Mouse (Mus musculus) layer of hippocampus, postnatal 25 days (tissue): Measurements from ENCODE around the gene Mief2. TPM values are rescaled to one million over a fixed set of nuclear protein-coding genes. Genes with fewer than 3 reads are reported as not detected.
A peak's percentile ranks its signal among the peaks of the same experiment; 100 is the strongest.

ENCODE experiments used
- DNase-seq, 2 experiments: peaks; one replicate each; pipeline ENCODE4 v3.0.0; 2022; ENCODE audit warnings: mixed read lengths in 2 of 2, low spot score in 1 of 2; ENCODE audit errors: extremely low spot score in 1 of 2
- total RNA-seq, 2 experiments: library from RNA; stranded (reverse); gene quantifications; 2 replicates each; pipeline ENCODE4 v1.2.3; 2021

Mief2 gene
- total RNA-seq: 10 to 100 TPM; 22.8 to 26.1 TPM

DNA sequence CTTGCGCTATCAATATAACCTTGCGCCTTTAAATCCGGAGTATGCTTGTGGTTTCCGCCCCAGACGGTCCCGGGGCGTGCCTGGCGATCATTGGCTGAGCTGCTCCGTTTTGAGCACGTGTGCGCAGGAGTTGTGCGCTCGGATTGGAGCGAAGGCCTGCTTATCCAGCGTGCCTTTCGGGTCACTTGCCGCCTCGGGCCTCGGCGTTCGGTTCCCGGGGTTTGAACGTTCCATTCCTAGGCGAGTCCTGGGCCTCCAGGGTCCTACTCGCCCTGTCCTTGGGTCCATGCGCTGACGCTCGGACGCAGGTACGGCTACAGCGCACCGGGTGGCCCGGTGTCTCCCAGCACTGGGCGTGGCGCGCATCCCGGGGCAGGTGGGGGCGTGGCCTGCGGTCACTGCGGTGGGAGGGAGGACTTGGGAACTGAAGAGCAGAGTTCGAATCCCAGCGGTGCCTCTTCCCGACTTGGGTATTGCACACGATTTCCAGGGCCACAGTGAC lies at the start of gene Mief2:
TSS of gene Mief2 (plus strand) at position 139 of the 502 bp plus-strand sequence.
- peak; percentile 82 to 83 for DNase-seq

DNA sequence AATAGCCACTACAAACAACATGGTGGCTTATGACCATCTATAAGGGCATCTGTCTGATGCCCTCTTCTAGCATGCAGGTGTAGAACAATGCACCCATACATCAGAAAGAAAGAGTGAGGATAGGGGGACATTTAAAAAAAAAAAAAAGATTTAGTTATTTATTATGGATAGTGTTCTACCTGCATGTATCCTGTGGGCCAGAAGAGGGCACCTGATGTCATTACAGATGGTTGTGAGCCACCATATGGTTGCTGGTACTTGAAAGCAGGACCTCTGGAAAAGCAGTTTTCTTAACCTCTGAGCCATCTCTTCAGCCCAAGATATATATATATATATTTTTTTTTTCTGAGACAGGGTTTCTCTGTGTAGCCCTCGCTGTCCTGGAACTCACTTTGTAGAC lies 32.0 kb upstream of the Mief2 start:
- no peak for DNase-seq

- no peak for DNase-seq
Observed at GRCm38 (mm10) chr11:60697561-60697960, 30.6 kb upstream of the Mief2 start.

- DNase-seq: peak; percentile 12 to 24
Observed at GRCm38 (mm10) chr11:60698806-60699523, 29.2 kb upstream of the Mief2 start.

GRCm38 (mm10) chr11:60699524-60700075 lies 28.6 kb upstream of the Mief2 start, which contains the start of gene Llgl1:
TSS of gene Llgl1 (plus strand) at chr11:60699723.
- DNase-seq: peak; percentile 71 to 76

DNA sequence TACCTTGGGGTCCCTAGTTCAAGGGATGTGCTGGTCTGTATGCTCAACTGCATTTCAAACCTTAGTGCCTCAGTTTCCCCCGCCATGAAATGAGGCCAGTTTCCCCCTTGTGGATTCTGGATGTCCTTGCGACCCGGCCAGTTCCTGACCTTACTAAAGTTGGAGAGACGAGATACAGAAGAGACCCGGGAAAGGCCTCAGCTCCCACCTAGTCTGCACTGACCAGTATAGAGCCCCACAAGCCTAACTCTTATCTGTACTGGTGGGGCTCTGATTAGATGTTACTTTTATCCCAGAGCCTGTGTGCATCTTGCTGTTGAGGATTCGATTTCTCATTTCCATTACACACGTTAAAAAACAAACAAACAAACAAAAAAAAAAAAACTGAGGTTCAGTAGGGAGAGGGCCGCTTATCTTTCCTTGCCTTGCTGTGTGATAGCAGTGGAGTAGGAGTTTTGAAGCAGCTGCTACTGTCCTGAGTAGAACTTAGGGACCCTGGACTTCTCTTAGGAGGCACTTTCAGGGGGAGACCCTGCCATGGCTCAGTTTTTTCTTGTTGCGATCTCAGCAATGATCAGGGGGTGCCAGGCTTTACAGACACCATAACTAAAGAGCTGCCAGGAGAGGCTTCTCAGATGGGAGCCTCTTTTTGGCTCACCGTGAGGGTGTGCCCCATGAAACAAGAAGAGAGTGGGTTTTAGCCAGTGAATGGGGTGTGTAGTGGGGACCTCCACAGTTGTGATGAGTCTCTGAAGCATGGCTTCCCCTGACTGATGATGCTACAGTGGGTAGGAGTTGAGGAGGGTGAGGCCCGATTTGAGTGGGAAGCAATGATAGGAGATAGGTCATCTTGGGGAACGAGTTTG lies 27.6 kb upstream of the Mief2 start:
- DNase-seq: peak in 1 of 2 experiments; percentile 2

GRCm38 (mm10) chr11:60701611-60702010 lies 26.6 kb upstream of the Mief2 start:
- peak in 1 of 2 experiments; percentile 5 for DNase-seq

DNA sequence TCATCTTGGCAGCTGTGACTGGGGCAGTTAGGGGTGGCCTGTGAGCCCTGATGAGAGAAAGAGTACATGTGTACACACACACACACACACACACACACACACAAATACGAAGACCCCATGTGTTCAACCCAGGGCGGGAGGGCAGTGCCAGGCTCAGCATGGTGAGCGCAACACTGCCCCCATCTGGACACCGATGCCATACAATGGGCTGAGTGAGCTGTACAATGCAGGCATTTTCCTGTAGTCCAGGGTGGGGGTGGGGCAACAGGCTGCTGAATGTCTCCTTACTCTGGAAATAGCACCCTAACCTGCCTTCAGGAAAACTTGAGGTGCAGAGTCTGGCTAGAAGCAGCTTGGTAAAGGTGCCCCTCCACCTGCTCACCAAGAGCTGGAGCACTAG lies 25.1 kb upstream of the Mief2 start:
- DNase-seq: peak; percentile 40 to 76

DNA sequence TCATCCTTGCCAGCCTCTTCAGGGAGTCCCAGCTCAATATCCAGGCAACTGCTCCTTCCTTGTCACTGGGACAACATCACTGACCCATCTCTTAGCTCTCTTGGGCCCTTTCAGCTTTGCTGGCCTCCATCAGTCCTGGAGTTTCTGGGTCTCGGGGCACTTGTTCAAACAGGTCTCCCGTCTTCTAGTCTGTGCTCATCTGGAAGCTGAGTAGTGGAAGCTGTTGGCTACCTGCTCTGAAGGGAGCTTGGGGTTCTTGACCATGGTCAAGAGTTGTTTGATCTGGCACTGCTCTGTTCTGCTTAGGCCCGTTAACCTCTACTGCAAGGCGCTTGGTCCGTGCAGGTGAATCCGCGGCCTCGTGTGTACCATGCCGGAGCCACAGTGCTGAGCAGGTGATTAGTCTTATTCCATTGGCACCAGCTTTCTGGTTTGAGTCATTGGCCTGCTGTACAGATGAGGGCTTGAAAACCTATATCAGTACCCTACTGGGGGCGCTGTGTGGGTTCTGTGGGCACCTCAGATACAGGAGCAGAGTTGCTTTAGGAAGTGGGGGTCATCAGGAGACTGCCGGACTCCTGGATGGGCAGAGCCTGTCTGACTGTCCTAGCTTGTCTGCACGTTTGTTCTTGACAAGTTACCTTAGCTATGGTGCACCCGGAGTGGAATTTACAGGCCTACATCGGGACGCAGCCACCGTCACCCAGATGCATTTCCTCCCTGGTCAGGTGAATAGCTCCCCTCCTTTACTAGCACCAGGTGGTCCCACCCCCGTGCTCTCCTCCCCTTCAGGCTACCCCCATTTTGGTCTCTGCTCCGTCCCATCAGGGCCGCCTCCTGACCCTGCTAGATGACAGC lies 23.9 kb upstream of the Mief2 start:
- peak in 1 of 2 experiments; percentile 6 for DNase-seq

GRCm38 (mm10) chr11:60705255-60705654 lies 22.9 kb upstream of the Mief2 start:
- DNase-seq: no peak

DNA sequence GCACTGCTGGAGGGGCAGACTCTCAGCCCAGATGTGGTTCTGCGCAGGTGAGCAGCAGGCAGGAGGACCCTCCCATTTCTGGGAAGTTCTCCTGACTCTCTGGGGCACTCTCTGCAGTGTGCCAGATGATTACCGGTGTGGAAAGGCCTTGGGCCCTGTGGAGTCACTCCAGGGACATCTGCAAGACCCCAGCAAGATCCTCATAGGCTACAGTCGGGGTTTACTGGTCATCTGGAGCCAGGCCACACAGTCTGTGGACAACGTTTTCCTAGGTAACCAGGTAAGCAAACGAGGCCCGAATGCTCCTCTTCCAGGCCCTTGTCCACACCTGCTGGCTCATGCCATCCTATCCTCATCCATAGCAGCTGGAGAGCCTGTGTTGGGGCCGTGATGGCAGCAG lies 22.1 kb upstream of the Mief2 start:
- no peak for DNase-seq

DNA sequence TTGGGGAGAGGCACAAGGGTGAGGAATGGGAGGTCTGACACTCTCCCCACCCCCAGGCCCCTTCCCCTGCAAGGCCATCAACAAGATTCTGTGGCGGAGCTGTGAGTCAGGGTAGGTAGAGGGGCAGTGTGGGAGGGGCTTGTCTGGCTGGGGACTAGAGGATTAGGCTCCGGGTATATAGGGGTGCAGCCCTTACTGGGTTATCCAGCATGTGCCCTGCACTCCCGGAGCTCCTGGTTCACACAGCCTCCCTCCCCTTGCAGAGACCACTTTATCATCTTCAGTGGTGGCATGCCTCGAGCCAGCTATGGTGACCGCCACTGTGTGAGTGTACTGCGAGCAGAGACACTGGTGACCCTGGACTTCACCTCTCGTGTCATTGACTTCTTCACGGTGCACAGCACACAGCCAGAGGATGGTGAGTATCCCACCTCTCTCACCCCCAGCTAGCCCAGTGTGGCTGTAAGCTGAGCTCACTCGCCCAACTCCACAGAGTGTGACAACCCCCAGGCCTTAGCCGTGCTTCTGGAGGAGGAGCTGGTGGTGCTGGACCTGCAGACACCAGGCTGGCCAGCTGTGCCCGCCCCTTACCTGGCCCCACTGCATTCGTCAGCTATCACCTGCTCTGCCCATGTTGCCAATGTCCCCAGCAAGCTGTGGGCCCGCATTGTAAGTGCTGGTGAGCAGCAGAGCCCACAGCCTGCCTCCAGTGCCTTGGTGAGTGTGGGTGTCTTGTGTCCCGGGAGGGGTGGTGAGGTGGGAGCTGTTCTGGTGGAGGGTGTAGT lies 21.3 kb upstream of the Mief2 start:
- peak in 1 of 2 experiments; percentile 5 for DNase-seq

- peak; percentile 4 to 9 for DNase-seq
Observed at GRCm38 (mm10) chr11:60707672-60708071, 20.5 kb upstream of the Mief2 start.

DNA sequence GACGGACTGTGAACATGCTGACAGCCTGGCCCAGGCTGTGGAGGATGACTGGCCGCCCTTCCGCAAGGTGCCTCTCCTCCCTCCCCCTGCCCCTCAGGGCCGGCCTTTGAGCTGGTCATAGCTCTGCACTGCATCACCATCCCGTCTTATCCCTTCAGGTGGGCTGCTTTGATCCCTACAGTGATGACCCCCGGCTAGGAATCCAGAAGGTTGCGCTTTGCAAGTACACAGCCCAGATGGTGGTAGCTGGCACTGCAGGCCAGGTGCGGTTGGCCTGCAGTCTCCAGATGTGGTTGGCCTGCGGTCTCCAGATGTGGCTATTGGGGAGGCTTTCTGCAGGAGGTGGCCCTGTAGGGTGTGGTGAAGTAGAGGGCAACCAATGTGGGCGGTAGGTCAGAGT lies 19.6 kb upstream of the Mief2 start:
- no peak for DNase-seq

DNA sequence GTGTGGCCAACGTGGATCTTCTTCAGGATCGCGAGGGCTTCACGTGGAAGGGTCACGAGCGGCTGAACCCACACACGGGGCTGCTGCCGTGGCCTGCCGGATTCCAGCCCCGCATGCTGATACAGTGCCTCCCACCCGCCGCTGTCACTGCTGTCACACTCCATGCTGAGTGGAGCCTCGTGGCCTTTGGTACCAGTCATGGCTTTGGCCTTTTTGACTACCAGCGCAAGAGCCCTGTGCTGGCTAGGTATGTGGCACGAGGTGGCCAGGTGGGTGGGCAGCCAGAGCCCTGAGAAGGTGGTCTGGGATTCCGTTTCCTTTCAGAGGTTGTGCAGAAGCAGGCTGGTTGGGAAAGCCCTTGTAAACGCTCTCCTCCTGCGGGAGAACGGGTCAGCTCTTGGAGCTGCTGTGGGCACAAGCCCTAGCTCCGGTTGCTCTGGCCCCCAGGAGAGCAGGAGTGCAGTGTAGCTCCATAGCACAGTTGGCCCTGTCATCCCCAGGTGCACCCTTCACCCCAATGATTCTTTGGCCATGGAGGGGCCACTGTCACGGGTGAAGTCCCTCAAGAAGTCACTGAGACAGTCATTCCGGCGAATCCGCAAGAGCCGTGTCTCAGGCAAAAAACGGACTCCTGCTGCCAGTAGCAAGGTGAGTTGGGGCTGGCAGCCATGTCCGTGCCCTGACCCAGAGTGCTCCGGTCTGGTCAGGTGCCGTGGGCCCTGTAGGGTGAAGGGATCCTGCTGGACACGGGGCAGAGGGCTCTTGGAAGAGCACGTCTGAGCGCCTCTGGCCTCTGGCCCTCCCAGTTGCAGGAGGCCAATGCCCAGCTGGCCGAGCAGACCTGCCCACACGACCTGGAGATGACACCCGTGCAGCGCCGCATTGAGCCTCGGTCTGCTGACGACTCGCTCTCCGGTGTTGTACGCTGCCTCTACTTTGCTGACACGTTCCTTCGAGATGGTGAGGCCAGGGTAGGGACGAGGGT lies 18.4 kb upstream of the Mief2 start:
- peak; percentile 2 to 5 for DNase-seq

DNA sequence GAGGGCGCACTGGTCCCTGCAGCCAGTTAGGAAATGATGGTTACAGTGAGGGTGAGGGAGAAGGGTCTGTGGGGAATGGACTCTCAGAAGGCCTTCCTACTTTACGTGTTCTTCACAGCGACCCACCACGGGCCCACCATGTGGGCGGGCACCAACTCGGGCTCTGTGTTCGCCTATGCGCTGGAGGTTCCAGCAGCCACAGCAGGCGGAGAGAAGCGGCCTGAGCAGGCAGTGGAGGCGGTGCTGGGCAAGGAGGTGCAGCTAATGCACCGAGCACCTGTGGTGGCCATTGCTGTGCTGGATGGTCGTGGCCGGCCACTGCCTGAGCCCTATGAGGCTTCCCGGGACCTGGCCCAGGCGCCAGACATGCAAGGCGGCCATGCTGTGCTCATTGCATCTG lies 17.0 kb upstream of the Mief2 start:
- peak in 1 of 2 experiments; percentile 2 for DNase-seq

- peak in 1 of 2 experiments; percentile 2 for DNase-seq
Observed at GRCm38 (mm10) chr11:60712040-60712439, 16.2 kb upstream of the Mief2 start.

GRCm38 (mm10) chr11:60712639-60713255 lies 15.5 kb upstream of the Mief2 start:
- DNase-seq: no peak
